Mouse (Mus musculus) natural killer cell, adult 2 months (primary cell): ENCODE measurements around the gene Psmb7.

ENCODE experiments used
- DNase-seq, 2 experiments: peaks; one replicate each; pipeline ENCODE4 v3.0.0; 2022; ENCODE audit warnings: low spot score in 2 of 2

Psmb7 gene

GRCm38 (mm10) chr2:38544982-38545381, 98.9 kb downstream of the Psmb7 start:
- DNase-seq = peak in 1 of 2 experiments; percentile 13

GRCm38 (mm10) chr2:38544341-38544740, 99.5 kb downstream of the Psmb7 start:
- no peak for DNase-seq

DNA sequence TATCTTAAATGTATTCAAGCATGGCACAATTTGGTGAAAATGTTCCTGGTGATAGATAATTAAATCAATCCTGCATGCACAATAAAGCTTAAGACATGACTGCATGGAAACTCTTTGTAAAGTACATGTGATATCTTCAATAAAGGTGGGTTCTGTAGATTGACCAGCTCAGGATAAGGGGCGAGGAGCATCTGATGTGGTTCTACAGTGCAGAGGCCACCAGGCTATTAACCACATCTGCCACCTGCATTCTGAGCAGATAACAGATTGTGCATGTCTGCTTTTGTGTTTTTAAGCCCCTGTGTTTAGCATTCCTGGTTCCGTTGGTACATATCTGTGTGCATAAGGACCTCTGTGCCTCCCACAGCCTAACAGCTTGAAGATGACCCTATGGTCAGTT, 100.7 kb downstream of the Psmb7 start:
- DNase-seq = no peak

- no peak for DNase-seq
Observed at GRCm38 (mm10) chr2:38542366-38542765, 101.5 kb downstream of the Psmb7 start.

- peak in 1 of 2 experiments; percentile 3 for DNase-seq
Observed at GRCm38 (mm10) chr2:38541570-38541969, 102.3 kb downstream of the Psmb7 start.

DNA sequence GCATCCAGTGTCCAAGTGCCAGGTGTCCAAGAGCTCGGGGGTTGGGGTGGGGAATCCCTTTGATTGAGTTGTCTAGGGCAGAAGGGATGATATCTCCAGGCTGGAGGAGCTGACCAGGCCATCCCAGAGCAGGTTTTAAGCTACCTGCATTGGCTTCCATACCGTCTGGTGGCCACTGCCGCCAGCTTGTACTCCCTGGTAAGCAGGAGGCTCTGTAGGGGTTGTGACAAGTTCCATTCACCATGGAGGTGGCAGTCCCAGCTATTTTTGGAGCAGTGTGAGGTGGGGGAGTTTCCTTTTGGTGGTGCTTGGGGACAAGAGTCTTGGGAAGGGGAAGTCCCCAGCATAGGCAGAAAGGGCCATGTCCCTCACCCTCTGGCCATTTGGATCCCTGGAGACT, 102.8 kb downstream of the Psmb7 start:
- no peak for DNase-seq

- no peak for DNase-seq
Observed at GRCm38 (mm10) chr2:38540666-38541065, 103.2 kb downstream of the Psmb7 start.

DNA sequence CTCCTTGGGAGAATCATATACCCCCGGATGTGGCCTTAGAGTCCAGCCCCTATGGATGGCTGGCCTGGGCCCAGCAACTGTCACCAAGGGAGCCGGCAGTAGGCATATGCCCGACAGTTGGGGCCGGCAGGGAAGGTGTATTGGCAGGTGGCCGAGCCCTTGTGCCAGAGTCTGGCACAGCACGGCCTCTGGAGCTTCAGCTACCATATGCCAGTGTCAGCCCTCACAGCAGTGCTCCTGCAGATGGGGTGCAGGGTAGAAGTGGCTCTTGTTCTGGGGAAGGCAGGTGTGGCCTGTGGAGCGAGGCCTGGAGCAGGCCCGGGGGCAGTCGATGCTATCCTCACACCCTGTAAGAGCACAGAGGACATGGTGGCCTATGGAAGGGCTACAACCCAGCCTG, 104.2 kb downstream of the Psmb7 start:
- DNase-seq = no peak
